Mouse (Mus musculus): ENCODE measurements at regions not wholly inside any gene's neighbourhood (a gene's known extent, or its start where the extent isn't known, plus 50 kb on each side); places are given as distances from the start of the nearest gene placed in this dataset.

DNA sequence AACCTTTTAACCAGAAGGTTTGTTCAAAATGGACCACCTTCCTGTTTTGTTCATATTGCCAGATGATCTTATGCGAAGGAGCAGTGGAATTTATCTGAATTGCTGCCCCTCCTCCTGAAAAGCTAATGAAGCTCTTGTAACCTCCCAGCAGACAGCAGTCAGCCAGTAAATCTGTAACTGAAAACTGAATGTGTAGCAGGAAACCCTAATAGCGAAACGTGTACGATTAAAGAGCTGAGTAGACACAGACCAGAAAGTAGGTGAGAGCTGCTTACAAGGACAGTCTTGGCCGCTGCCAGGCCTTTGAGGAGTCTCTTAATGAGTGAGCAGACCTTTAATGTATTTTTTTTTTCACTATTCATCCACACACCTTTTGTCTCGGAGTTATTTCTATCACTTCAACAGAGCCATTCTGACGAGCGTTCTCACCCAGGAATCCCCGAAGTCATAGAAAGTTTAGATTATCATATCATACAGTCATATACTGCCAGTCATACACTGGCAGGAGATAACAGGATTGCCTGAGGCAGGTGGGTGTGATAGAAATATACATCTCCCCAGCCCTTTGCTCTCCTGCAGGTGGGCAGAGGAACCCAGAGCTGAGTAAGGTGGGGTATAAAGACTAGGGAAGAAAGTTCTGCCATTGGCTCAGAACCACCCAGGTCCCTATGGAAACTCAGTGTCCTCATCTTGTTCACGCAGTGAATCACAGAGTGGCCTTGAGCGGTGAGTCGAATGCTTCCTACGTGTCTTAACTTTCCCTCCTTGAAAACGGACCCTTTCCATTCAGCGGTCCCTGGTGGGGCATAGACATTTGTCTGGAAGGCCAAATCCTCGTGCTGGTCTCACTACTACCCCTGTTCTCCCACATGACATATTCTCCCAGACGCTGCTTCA, 72.4 kb upstream of the Prep start:
- Histone ChIP-seq H3K9me3 (replicated peaks) (no peaks in the 10 kb centered on the region), H3K27ac (no peak overlapping the region), H3K4me3 (replicated peaks) (no peak overlapping the region), H3K36me3 (no peaks in the 10 kb centered on the region), H3K9ac (no peak overlapping the region), H3K4me1 (replicated peaks) (peaks cover 18% of the 10 kb centered on the region; the same call in 1 of the 2 replicates), H3K27me3 (no peaks in the 10 kb centered on the region), H3K4me2 (no peak overlapping the region)
- WGBS (ENCODE audit: insufficient replicate concordance): 66% methylated on average over 17 of the region's 17 CpGs
- DNase-seq (no peak), ATAC-seq (ENCODE audit: low read depth) (no peak)

DNA sequence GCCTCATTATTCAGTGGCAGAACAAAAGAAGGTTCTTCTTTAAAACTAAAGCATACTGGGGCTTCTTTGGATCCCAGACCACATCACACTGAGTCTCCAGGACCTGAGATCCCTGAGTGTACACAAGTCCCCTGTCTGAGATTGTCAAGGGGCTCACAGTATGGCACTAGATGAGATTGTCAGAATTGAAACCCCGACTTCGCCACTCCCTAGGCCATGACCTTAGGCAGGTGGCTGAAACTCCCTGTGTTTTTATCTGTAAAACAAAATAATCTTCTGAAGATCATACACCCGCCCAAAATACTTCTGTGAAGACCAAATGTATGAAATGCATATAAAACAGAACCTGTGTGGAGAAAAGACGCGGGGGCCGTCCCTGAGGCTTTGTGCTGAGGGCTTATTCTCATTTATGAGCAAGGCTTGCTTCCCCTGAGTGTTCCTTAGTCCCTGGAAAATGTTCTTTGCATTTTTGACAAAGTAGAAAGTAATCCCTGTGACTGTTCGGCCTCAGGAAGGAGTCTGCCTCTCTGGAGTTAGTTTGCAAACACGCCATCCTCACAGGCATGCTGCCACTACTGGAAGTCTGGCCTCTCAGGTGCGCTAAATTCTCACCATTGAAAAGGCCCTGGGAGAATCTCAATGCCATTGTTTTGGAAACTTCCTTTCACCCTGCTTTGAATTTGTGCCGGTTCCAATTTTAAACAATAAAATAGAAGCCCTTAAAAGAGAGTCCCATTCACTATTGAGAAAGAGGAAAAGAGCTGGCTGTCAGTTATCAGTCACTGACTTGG, 73.3 kb upstream of the Prep start:
- H3K4me2 ChIP-seq: no peak overlapping the region
- H3K27ac ChIP-seq: no peak overlapping the region
- WGBS (ENCODE audit: insufficient replicate concordance): 63% methylated on average over 10 of the region's 10 CpGs
- ATAC-seq (ENCODE audit: low read depth): no peak
- no peak overlapping the region for H3K4me3 ChIP-seq (replicated peaks)
- no peak for DNase-seq
- no peak overlapping the region for H3K9ac ChIP-seq
- H3K36me3 ChIP-seq: no peaks in the 10 kb centered on the region
- H3K4me1 ChIP-seq (replicated peaks): peaks cover 18% of the 10 kb centered on the region; the same call in 1 of the 2 replicates
- no peaks in the 10 kb centered on the region for H3K27me3 ChIP-seq
- no peaks in the 10 kb centered on the region for H3K9me3 ChIP-seq (replicated peaks)

DNA sequence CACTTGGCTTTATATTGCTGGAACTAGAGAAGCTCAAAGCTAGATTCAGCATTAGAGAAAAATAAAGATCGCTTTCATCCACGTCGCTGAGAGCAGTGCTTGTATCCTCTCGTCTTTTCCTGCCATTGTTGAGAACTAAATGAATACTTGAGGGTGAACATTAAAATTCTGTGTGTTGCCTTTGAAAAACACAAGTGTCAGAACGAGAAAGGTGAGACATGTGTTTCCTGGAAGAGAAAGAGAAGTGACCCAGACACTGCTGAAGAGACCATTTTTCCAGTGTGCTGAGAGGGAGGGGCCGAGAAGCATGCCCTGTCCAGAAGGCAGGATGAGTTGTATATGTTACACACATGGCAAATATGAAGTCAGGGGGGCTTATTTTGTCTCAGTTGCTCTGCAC, 77.5 kb upstream of the Prep start:
- H3K27ac ChIP-seq: no peak overlapping the region
- no peaks in the 10 kb centered on the region for H3K36me3 ChIP-seq
- H3K4me2 ChIP-seq: no peak overlapping the region
- H3K27me3 ChIP-seq: no peaks in the 10 kb centered on the region
- WGBS (ENCODE audit: insufficient replicate concordance): 54% methylated on average over 6 of the region's 6 CpGs
- H3K4me3 ChIP-seq (replicated peaks): no peak overlapping the region
- H3K9ac ChIP-seq: no peak overlapping the region
- H3K4me1 ChIP-seq (replicated peaks): 0 out of 2 replicates have a peak, but pooled peaks cover 2% of the 10 kb centered on the region
- no peaks in the 10 kb centered on the region for H3K9me3 ChIP-seq (replicated peaks)
- ATAC-seq (ENCODE audit: low read depth): no peak
- no peak for DNase-seq

DNA sequence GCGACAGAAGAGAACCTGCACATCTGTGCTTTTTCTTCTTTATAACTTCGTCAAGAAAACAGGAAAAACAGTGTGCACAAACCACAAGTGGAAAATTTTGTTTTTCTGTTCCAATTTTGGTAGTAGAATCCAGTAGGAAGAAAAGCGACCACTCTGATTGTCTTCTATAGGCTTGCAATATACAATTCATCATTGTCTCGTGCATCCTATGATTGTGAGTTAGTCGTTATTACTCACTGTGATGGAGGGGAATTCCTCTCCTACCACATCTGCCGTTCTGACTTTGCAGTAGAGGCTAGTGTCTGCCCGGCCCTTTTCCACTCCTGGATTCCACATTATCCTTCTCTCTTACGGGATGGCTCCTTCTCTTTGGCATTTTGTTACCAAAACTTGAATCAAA, 78.2 kb upstream of the Prep start:
- Histone ChIP-seq H3K9ac (no peak overlapping the region), H3K27me3 (no peaks in the 10 kb centered on the region), H3K9me3 (replicated peaks) (no peaks in the 10 kb centered on the region), H3K27ac (no peak overlapping the region), H3K4me2 (no peak overlapping the region), H3K36me3 (no peaks in the 10 kb centered on the region), H3K4me1 (replicated peaks) (no peaks in the 10 kb centered on the region), H3K4me3 (replicated peaks) (no peak overlapping the region)
- DNase-seq (no peak), ATAC-seq (ENCODE audit: low read depth) (no peak)
- 62% methylated on average over 8 of the region's 8 CpGs for WGBS (ENCODE audit: insufficient replicate concordance)

DNA sequence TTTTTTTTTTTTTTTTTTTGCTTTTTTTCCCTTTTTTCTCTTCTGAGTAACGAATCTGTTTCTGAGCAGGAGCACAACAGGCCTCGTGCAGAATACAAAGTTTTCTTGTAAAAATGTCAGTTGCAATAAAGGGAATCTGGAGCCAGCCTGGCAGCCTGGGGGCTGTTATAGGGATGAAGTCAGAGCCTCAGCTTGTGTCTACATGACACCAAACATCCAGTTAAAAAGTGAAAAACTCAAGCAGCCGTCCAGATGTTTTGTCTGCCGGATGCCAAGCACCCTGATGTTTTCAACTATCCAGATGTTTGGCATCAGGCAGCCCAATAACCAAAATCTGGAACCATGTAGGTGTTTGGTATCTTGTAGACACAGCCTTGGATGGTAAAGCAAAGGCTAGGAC, 79.4 kb upstream of the Prep start:
- Histone ChIP-seq H3K9me3 (replicated peaks) (no peaks in the 10 kb centered on the region), H3K27ac (no peak overlapping the region), H3K36me3 (no peaks in the 10 kb centered on the region), H3K4me1 (replicated peaks) (no peaks in the 10 kb centered on the region), H3K4me2 (no peak overlapping the region), H3K27me3 (no peaks in the 10 kb centered on the region), H3K9ac (no peak overlapping the region), H3K4me3 (replicated peaks) (no peak overlapping the region)
- WGBS (ENCODE audit: insufficient replicate concordance): 61% methylated on average over 4 of the region's 4 CpGs
- DNase-seq (no peak), ATAC-seq (ENCODE audit: low read depth) (no peak)

DNA sequence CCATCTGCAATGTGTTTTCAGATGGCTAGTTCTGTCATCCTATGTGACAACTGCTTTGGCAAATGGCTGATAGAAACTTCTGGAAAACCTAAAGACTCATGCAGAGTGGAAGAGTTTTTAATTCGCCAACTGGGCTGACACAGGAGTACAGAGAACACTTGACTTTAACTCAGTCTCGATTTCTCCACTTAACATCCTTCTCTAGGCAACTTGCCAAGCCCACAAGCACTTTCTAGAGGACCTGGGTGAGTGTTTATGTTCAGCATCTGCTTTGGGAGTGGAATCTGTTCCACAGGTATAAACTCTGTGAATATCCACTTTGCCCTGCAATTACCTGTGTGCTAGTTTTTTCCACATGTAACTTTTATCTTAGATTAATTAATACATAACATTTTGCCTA, 85.1 kb upstream of the Prep start:
- ATAC-seq (ENCODE audit: low read depth) (no peak), DNase-seq (no peak)
- H3K27ac ChIP-seq: no peak overlapping the region
- H3K36me3 ChIP-seq: no peaks in the 10 kb centered on the region
- no peak overlapping the region for H3K9ac ChIP-seq
- no peaks in the 10 kb centered on the region for H3K4me1 ChIP-seq (replicated peaks)
- WGBS (ENCODE audit: insufficient replicate concordance): 43% methylated on average over 2 of the region's 2 CpGs
- H3K27me3 ChIP-seq: no peaks in the 10 kb centered on the region
- H3K4me3 ChIP-seq (replicated peaks): no peak overlapping the region
- H3K4me2 ChIP-seq: no peak overlapping the region
- no peaks in the 10 kb centered on the region for H3K9me3 ChIP-seq (replicated peaks)

DNA sequence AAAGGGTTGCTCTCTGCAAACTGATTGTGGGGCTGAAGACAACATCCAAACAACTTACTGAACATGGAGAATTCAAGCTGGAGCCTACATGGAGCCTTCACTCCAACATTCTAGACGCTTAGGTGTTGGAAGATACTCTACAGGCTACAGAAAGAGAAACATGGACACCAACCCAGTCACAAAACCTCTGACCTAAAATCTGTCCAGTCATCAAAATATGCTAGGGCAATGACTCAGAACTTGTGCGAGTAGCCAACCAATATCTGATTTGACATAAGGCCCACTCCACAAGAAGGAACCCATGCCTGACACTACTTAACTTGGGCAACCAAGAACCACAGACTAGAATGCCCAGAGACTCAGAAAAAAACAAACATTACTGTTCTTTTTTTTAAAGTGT, 90.2 kb upstream of the Prep start:
- WGBS (ENCODE audit: insufficient replicate concordance): 72% methylated on average over 2 of the region's 2 CpGs
- H3K27me3 ChIP-seq: no peaks in the 10 kb centered on the region
- H3K27ac ChIP-seq: no peak overlapping the region

DNA sequence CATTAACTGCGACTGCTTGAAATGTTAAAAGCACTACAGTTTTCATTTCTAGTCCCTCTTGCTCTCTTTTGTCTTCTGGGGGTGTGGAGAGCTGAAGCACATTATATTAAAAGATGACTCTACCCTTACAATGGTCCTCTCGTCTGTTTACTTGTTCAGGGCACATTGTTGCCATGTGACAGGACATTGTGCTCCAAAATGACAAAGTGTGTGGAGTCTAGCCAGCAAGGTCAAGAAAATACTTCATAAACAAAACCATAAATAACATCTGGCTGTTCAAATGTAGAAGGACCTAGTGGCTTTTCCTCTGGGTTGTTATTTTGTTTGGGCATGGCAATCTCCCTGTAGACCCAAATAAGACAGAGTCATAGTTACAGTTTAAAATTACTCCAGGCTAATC, 95.1 kb upstream of the Prep start:
- DNase-seq: no peak
- no peaks in the 10 kb centered on the region for H3K36me3 ChIP-seq
- WGBS (ENCODE audit: insufficient replicate concordance): 53% methylated on average over 2 of the region's 2 CpGs
- H3K4me3 ChIP-seq (replicated peaks): no peak overlapping the region
- no peak overlapping the region for H3K27ac ChIP-seq
- H3K4me2 ChIP-seq: no peak overlapping the region
- H3K9me3 ChIP-seq (replicated peaks): no peaks in the 10 kb centered on the region
- H3K27me3 ChIP-seq: no peaks in the 10 kb centered on the region
- no peak overlapping the region for H3K9ac ChIP-seq
- ATAC-seq (ENCODE audit: low read depth): no peak
- no peaks in the 10 kb centered on the region for H3K4me1 ChIP-seq (replicated peaks)

More for the DNA sequence above, 90.2 kb upstream of the Prep start:
- DNase-seq (no peak), ATAC-seq (ENCODE audit: low read depth) (no peak)
- no peaks in the 10 kb centered on the region for H3K36me3 ChIP-seq
- no peaks in the 10 kb centered on the region for H3K4me1 ChIP-seq (replicated peaks)
- H3K4me3 ChIP-seq (replicated peaks): no peak overlapping the region
- no peak overlapping the region for H3K9ac ChIP-seq
- H3K9me3 ChIP-seq (replicated peaks): no peaks in the 10 kb centered on the region
- no peak overlapping the region for H3K4me2 ChIP-seq

DNA sequence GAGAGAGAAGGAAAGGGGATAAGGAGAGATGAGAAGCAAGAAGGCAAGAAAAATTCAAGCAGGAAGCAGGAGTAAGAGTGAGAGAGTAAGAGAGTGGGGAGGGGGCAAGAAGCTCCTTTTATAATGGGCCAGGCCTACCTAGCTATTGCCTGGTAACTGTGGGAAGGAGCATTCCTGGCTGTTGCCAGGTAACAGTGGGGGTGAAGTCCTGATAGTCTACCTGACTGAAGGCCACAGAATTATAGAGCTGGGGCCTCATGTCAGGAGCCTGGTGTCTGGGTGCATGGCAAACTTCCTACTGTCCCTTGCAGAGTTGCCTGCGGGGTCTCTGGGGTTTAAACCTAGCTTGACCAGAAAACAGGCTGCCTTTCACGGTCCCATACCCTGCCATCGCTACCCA, 107.0 kb upstream of the Prep start:
- Histone ChIP-seq H3K4me3 (replicated peaks) (no peak overlapping the region), H3K9ac (no peak overlapping the region), H3K27ac (no peak overlapping the region), H3K27me3 (no peaks in the 10 kb centered on the region), H3K4me1 (replicated peaks) (no peaks in the 10 kb centered on the region), H3K36me3 (no peaks in the 10 kb centered on the region), H3K4me2 (no peak overlapping the region), H3K9me3 (replicated peaks) (no peaks in the 10 kb centered on the region)
- 76% methylated on average over 3 of the region's 3 CpGs for WGBS (ENCODE audit: insufficient replicate concordance)
- DNase-seq (no peak), ATAC-seq (ENCODE audit: low read depth) (no peak)

DNA sequence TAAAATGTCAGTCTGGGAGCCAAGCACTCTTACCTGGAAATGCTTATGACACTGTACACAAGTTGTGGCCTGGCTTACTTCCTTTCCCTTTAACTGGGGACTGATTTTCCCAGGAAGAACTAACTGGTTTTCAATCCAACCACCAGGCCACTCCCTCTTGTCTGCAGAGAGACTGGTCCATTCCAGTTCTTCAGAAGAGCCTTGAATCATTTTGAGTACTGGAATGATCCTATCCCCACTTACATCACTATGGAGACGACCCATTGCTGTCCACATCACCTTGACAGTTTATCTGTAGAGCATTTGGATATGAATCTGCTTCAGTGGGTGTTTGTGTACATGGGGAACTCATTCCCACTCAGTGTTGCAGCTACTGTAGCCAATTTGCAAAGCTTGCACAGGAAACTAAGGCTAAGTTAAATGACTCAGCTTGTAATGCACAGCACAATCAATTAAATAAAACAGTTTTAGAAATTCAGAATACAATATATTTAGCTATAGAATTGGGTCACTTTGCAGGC, 121.7 kb upstream of the Prep start:
- Histone ChIP-seq H3K36me3 (no peaks in the 10 kb centered on the region), H3K27ac (no peak overlapping the region), H3K9me3 (replicated peaks) (no peaks in the 10 kb centered on the region), H3K4me1 (replicated peaks) (no peaks in the 10 kb centered on the region), H3K4me3 (replicated peaks) (no peak overlapping the region), H3K9ac (no peak overlapping the region), H3K4me2 (no peak overlapping the region), H3K27me3 (no peaks in the 10 kb centered on the region)
- WGBS (ENCODE audit: insufficient replicate concordance): 42% methylated on average over 1 of the region's 1 CpGs
- DNase-seq (no peak), ATAC-seq (ENCODE audit: low read depth) (no peak)

DNA sequence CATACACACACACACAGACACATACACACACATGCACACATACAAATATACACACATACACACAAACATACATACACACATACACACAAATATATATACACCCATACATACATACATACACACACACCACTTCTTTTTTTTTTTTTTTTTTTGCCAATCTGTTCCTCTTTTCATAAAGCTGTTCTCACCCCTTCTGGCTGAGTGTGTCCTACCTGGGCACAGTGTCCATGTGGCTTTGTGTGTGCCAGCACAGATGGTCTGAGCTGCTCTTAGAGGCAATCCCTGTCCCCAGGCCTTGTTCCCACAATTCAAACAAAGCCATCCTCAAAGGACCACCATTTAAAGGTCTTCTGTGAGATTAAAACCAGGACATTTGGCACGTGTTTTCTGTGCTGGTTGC, 127.6 kb upstream of the Prep start:
- Histone ChIP-seq H3K4me3 (replicated peaks) (no peak overlapping the region), H3K9ac (no peak overlapping the region), H3K36me3 (no peaks in the 10 kb centered on the region), H3K27ac (no peak overlapping the region), H3K9me3 (replicated peaks) (no peaks in the 10 kb centered on the region), H3K4me2 (no peak overlapping the region), H3K4me1 (replicated peaks) (no peaks in the 10 kb centered on the region), H3K27me3 (no peaks in the 10 kb centered on the region)
- no peak for ATAC-seq (ENCODE audit: low read depth)
- no peak for DNase-seq
- 42% methylated on average over 1 of the region's 1 CpGs for WGBS (ENCODE audit: insufficient replicate concordance)

Measured in liver, embryonic 13.5 days (tissue).